Mouse (Mus musculus) forebrain, embryonic 15.5 days (tissue): ENCODE data around the gene Hipk4. TPM values are rescaled to one million over a fixed set of nuclear protein-coding genes. Genes with fewer than 3 reads are reported as not detected.
"Not testable (repeated sequence)": the region's sequence is repeated elsewhere in the genome, so short reads cannot be mapped to it uniquely, and the experiment has no call there.

Source experiments
- ATAC-seq: fragments of 200-750 bp; cut with Nextera tagmentation; replicated peaks from 2 replicates; pipeline ENCODE4 v1.8.0; 2017; ENCODE audit warnings: mild to moderate bottlenecking, moderate TSS enrichment, moderate library complexity
- H3K27ac ChIP-seq: fragments of 300-500 bp; sonication (generic); replicated peaks from 2 replicates; pipeline ENCODE4 v1.5.1; 2015; ENCODE audit warnings: mild to moderate bottlenecking, inconsistent platforms
- H3K27me3 ChIP-seq: fragments of 300-500 bp; sonication (generic); 2 replicates; pipeline ENCODE4 v1.6.1; 2015; ENCODE audit warnings: inconsistent platforms
- H3K36me3 ChIP-seq: fragments of 300-500 bp; sonication (generic); 2 replicates; pipeline ENCODE4 v1.6.1; 2015; ENCODE audit warnings: mild to moderate bottlenecking, inconsistent platforms
- H3K4me1 ChIP-seq: fragments of 300-500 bp; sonication (generic); 2 replicates; pipeline ENCODE4 v1.6.1; 2015; ENCODE audit warnings: inconsistent platforms
- H3K4me2 ChIP-seq: fragments of 300-500 bp; sonication (generic); replicated peaks from 2 replicates; pipeline ENCODE4 v1.6.1; 2015; ENCODE audit warnings: mild to moderate bottlenecking, inconsistent platforms
- H3K4me3 ChIP-seq: fragments of 300-500 bp; sonication (generic); 2 replicates; pipeline ENCODE4 v1.5.1; 2015; ENCODE audit warnings: mild to moderate bottlenecking, inconsistent platforms
- H3K9ac ChIP-seq: fragments of 300-500 bp; sonication (generic); replicated peaks from 2 replicates; pipeline ENCODE4 v1.6.1; 2015; ENCODE audit warnings: mild to moderate bottlenecking, inconsistent platforms
- H3K9me3 ChIP-seq: fragments of 300-500 bp; sonication (generic); 2 replicates; pipeline ENCODE4 v1.6.1; 2016; ENCODE audit warnings: inconsistent platforms
- WGBS: fragments of 180-500 bp; shearing (Covaris S2); methylation state at CpG from one replicate; pipeline ENCODE4 v1.1.7; 2015; ENCODE audit warnings: mixed read lengths; 5-methylcytosine and 5-hydroxymethylcytosine counted together
- polyA plus RNA-seq: library from polyadenylated mRNA; unstranded; fragments of >200 nt; fragmentation: Nextera tagmentation; extraction: Ambion mirVana; gene quantifications from 2 replicates; pipeline ENCODE4 v1.2.1, GENCODE M21; 2015

The Hipk4 gene
- polyA plus RNA-seq, 1 experiment from 2014 or later = 0.42 TPM

- WGBS = 6% methylated on average over 13 of the region's 13 CpGs
- Histone ChIP-seq H3K27ac (peak overlapping the region; percentile 41), H3K4me1 (peaks cover 27% of the 10 kb centered on the region), H3K4me3 (peak overlapping the region; percentile 68), H3K27me3 (no peaks in the 10 kb centered on the region), H3K36me3 (no peaks in the 10 kb centered on the region), H3K9ac (peak overlapping the region; percentile 26), H3K4me2 (peak overlapping the region; percentile 52), H3K9me3 (no peaks in the 10 kb centered on the region)
- ATAC-seq = peak; percentile 9; the same call in 1 of the 2 replicates
Observed at GRCm38 (mm10) chr7:27486102-27486769, 36.8 kb upstream of the Hipk4 start.

GRCm38 (mm10) chr7:27486770-27487697, 36.0 kb upstream of the Hipk4 start, which contains the start of gene Sertad1:
Sertad1 (plus strand) TSS chr7:27486910.
- Histone ChIP-seq H3K27me3 (no peaks in the 10 kb centered on the region), H3K4me3 (peak within 1 kb of the TSS; percentile 68), H3K9me3 (no peaks in the 10 kb centered on the region), H3K9ac (peak within 1 kb of the TSS; percentile 64), H3K36me3 (no peaks in the 10 kb centered on the region), H3K4me2 (peak within 1 kb of the TSS; percentile 52), H3K4me1 (peaks cover 21% of the 10 kb centered on the region), H3K27ac (peak within 1 kb of the TSS; percentile 90)
- WGBS = under 1% methylated on average over 74 of the region's 80 CpGs
- ATAC-seq = peak; percentile 98

GRCm38 (mm10) chr7:27487740-27488268, 35.3 kb upstream of the Hipk4 start:
- H3K4me1 ChIP-seq = peaks cover 20% of the 10 kb centered on the region
- peak overlapping the region; percentile 52 for H3K4me2 ChIP-seq
- H3K4me3 ChIP-seq = peak overlapping the region; percentile 68
- H3K27me3 ChIP-seq = no peaks in the 10 kb centered on the region
- H3K9me3 ChIP-seq = no peaks in the 10 kb centered on the region
- H3K27ac ChIP-seq = peak overlapping the region; percentile 90; the same call in 1 of the 2 replicates
- H3K9ac ChIP-seq = peak overlapping the region; percentile 64
- ATAC-seq = no peak
- 3% methylated on average over 13 of the region's 13 CpGs for WGBS
- H3K36me3 ChIP-seq = no peaks in the 10 kb centered on the region

- 91% methylated on average over 25 of the region's 25 CpGs for WGBS
- no peak overlapping the region for H3K4me3 ChIP-seq
- H3K27ac ChIP-seq = no peak overlapping the region
- no peak for ATAC-seq
- H3K27me3 ChIP-seq = no peaks in the 10 kb centered on the region
- no peak overlapping the region for H3K4me2 ChIP-seq
- no peak overlapping the region for H3K9ac ChIP-seq
- no peaks in the 10 kb centered on the region for H3K36me3 ChIP-seq
- peaks cover 20% of the 10 kb centered on the region for H3K4me1 ChIP-seq
- H3K9me3 ChIP-seq = no peaks in the 10 kb centered on the region
Observed at GRCm38 (mm10) chr7:27489270-27489869, 33.7 kb upstream of the Hipk4 start.

GRCm38 (mm10) chr7:27490227-27490542, 32.9 kb upstream of the Hipk4 start:
- no peaks in the 10 kb centered on the region for H3K9me3 ChIP-seq
- H3K4me2 ChIP-seq = peak overlapping the region; percentile 51
- no peak for ATAC-seq
- WGBS = 36% methylated on average over 4 of the region's 4 CpGs
- H3K27ac ChIP-seq = peak overlapping the region; percentile 42; the same call in 1 of the 2 replicates
- H3K36me3 ChIP-seq = no peaks in the 10 kb centered on the region
- H3K9ac ChIP-seq = peak overlapping the region; percentile 34
- H3K4me1 ChIP-seq = peaks cover 20% of the 10 kb centered on the region
- no peaks in the 10 kb centered on the region for H3K27me3 ChIP-seq
- peak overlapping the region; percentile 35 for H3K4me3 ChIP-seq

- Histone ChIP-seq H3K27ac (peak overlapping the region; percentile 42; the same call in 1 of the 2 replicates), H3K4me1 (peaks cover 20% of the 10 kb centered on the region), H3K36me3 (no peaks in the 10 kb centered on the region), H3K9ac (peak overlapping the region; percentile 34), H3K4me2 (peak overlapping the region; percentile 51), H3K27me3 (no peaks in the 10 kb centered on the region), H3K4me3 (peak overlapping the region; percentile 35), H3K9me3 (no peaks in the 10 kb centered on the region)
- 2% methylated on average over 32 of the region's 33 CpGs for WGBS
- ATAC-seq = peak; percentile 21; the same call in 1 of the 2 replicates
Observed at GRCm38 (mm10) chr7:27490543-27491329, 32.3 kb upstream of the Hipk4 start.

GRCm38 (mm10) chr7:27491856-27492255, 31.2 kb upstream of the Hipk4 start:
- no peak overlapping the region for H3K4me3 ChIP-seq
- H3K27me3 ChIP-seq = no peaks in the 10 kb centered on the region
- WGBS = 81% methylated on average over 7 of the region's 7 CpGs
- no peaks in the 10 kb centered on the region for H3K9me3 ChIP-seq
- peaks cover 17% of the 10 kb centered on the region for H3K4me1 ChIP-seq
- H3K9ac ChIP-seq = no peak overlapping the region
- H3K36me3 ChIP-seq = no peaks in the 10 kb centered on the region
- ATAC-seq = no peak
- no peak overlapping the region for H3K27ac ChIP-seq
- no peak overlapping the region for H3K4me2 ChIP-seq

GRCm38 (mm10) chr7:27493022-27493421, 30.0 kb upstream of the Hipk4 start:
- H3K4me2 ChIP-seq = no peak overlapping the region
- H3K27ac ChIP-seq = no peak overlapping the region
- no peak for ATAC-seq
- H3K9ac ChIP-seq = no peak overlapping the region
- peaks cover 10% of the 10 kb centered on the region for H3K4me1 ChIP-seq
- WGBS = 70% methylated on average over 3 of the region's 3 CpGs
- no peaks in the 10 kb centered on the region for H3K27me3 ChIP-seq
- no peaks in the 10 kb centered on the region for H3K9me3 ChIP-seq
- H3K36me3 ChIP-seq = no peaks in the 10 kb centered on the region
- H3K4me3 ChIP-seq = no peak overlapping the region

- H3K4me1 ChIP-seq = peaks cover 9% of the 10 kb centered on the region
Observed at GRCm38 (mm10) chr7:27493450-27493849, 29.6 kb upstream of the Hipk4 start.

GRCm38 (mm10) chr7:27494659-27495367, 28.3 kb upstream of the Hipk4 start:
- not testable (repeated sequence) for H3K9me3 ChIP-seq, H3K27ac ChIP-seq, H3K36me3 ChIP-seq, H3K4me1 ChIP-seq, H3K4me2 ChIP-seq, H3K4me3 ChIP-seq, ATAC-seq, H3K9ac ChIP-seq, H3K27me3 ChIP-seq
- WGBS = 84% methylated on average over 9 of the region's 9 CpGs

More at GRCm38 (mm10) chr7:27493450-27493849, 29.6 kb upstream of the Hipk4 start:
- H3K4me2 ChIP-seq = no peak overlapping the region
- H3K9me3 ChIP-seq = no peaks in the 10 kb centered on the region
- H3K36me3 ChIP-seq = no peaks in the 10 kb centered on the region
- H3K9ac ChIP-seq = no peak overlapping the region
- H3K4me3 ChIP-seq = no peak overlapping the region
- H3K27me3 ChIP-seq = no peaks in the 10 kb centered on the region
- H3K27ac ChIP-seq = no peak overlapping the region
- no peak for ATAC-seq
- 86% methylated on average over 5 of the region's 5 CpGs for WGBS

- ATAC-seq = no peak
- H3K27ac ChIP-seq = no peak within 1 kb of the TSS
- no peaks in the 10 kb centered on the region for H3K4me1 ChIP-seq
- no peak within 1 kb of the TSS for H3K9ac ChIP-seq
- no peaks in the 10 kb centered on the region for H3K9me3 ChIP-seq
- no peaks in the 10 kb centered on the region for H3K27me3 ChIP-seq
- WGBS = 68% methylated on average over 3 of the region's 3 CpGs
- no peaks in the 10 kb centered on the region for H3K36me3 ChIP-seq
- H3K4me2 ChIP-seq = no peak within 1 kb of the TSS
- no peak within 1 kb of the TSS for H3K4me3 ChIP-seq
Observed at GRCm38 (mm10) chr7:27499036-27499435, 24.0 kb upstream of the Hipk4 start, which contains the start of gene Prx. Prx (plus strand) TSS chr7:27499324.
